Mouse (Mus musculus) neural tube, embryonic 12.5 days (tissue): Measurements from ENCODE around the gene Rcan2. TPM values are rescaled to one million over a fixed set of nuclear protein-coding genes. Genes with fewer than 3 reads are reported as not detected.
A peak's percentile ranks its signal among the peaks of the same experiment; 100 is the strongest.

Source experiments
- ATAC-seq: fragments of 200-750 bp; cut with Nextera tagmentation; 2 replicates; pipeline ENCODE4 v1.8.0; 2017; ENCODE audit warnings: low read depth, mild to moderate bottlenecking, moderate TSS enrichment, moderate library complexity; ENCODE audit not compliant: low FRiP score
- H3K27ac ChIP-seq: fragments of 300-500 bp; sonication (generic); 2 replicates; pipeline ENCODE4 v1.5.1; 2016
- H3K27me3 ChIP-seq: fragments of 300-500 bp; sonication (generic); replicated peaks from 2 replicates; pipeline ENCODE4 v1.6.1; 2016; ENCODE audit warnings: mild to moderate bottlenecking
- H3K36me3 ChIP-seq: fragments of 300-500 bp; sonication (generic); 2 replicates; pipeline ENCODE4 v1.6.1; 2016; ENCODE audit warnings: mild to moderate bottlenecking
- H3K4me1 ChIP-seq: fragments of 300-500 bp; sonication (generic); 2 replicates; pipeline ENCODE4 v1.6.1; 2016
- H3K4me2 ChIP-seq: fragments of 300-500 bp; sonication (generic); replicated peaks from 2 replicates; pipeline ENCODE4 v1.6.1; 2016; ENCODE audit warnings: mild to moderate bottlenecking
- H3K4me3 ChIP-seq: fragments of 300-500 bp; sonication (generic); 2 replicates; pipeline ENCODE4 v1.5.1; 2016
- H3K9ac ChIP-seq: fragments of 300-500 bp; sonication (generic); 2 replicates; pipeline ENCODE4 v1.6.1; 2016; ENCODE audit warnings: mild to moderate bottlenecking
- H3K9me3 ChIP-seq: fragments of 300-500 bp; sonication (generic); 2 replicates; pipeline ENCODE4 v1.6.1; 2016; ENCODE audit warnings: mild to moderate bottlenecking
- WGBS: fragments of 180-500 bp; shearing (Covaris S2); methylation state at CpG from one replicate; pipeline ENCODE4 v1.1.7; 2016; 5-methylcytosine and 5-hydroxymethylcytosine counted together
- polyA plus RNA-seq: library from polyadenylated mRNA; unstranded; fragments of >200 nt; fragmentation: Nextera tagmentation; extraction: Ambion mirVana; gene quantifications from 2 replicates; pipeline ENCODE4 v1.2.1, GENCODE M21; 2016

The Rcan2 gene
- polyA plus RNA-seq, 1 experiment from 2014 or later = 48.8 TPM

GRCm38 (mm10) chr17:43952219-43952618, 151.1 kb downstream of the Rcan2 start:
- Histone ChIP-seq H3K4me2 (peak overlapping the region; percentile 52), H3K4me3 (no peak overlapping the region), H3K9ac (peak overlapping the region; percentile 47; the same call in 1 of the 2 replicates), H3K27me3 (no peaks in the 10 kb centered on the region), H3K9me3 (no peaks in the 10 kb centered on the region), H3K36me3 (no peaks in the 10 kb centered on the region), H3K27ac (peak overlapping the region; percentile 75), H3K4me1 (peaks cover 15% of the 10 kb centered on the region)
- WGBS = 6% methylated on average over 5 of the region's 5 CpGs
- ATAC-seq = peak; percentile 62

- peak overlapping the region; percentile 11; the same call in 1 of the 2 replicates for H3K4me3 ChIP-seq
- ATAC-seq = peak; percentile 78
- peaks cover 15% of the 10 kb centered on the region for H3K4me1 ChIP-seq
- 36% methylated on average over 16 of the region's 17 CpGs for WGBS
- H3K9me3 ChIP-seq = no peaks in the 10 kb centered on the region
- no peaks in the 10 kb centered on the region for H3K36me3 ChIP-seq
- peak overlapping the region; percentile 47 for H3K9ac ChIP-seq
- no peaks in the 10 kb centered on the region for H3K27me3 ChIP-seq
- H3K27ac ChIP-seq = peak overlapping the region; percentile 75
- peak overlapping the region; percentile 52 for H3K4me2 ChIP-seq
These were observed 151.7 kb downstream of the Rcan2 start for GRCm38 (mm10) chr17:43952661-43953534.

GRCm38 (mm10) chr17:43953535-43953918, 152.4 kb downstream of the Rcan2 start:
- Histone ChIP-seq H3K4me2 (peak overlapping the region; percentile 52), H3K4me1 (peaks cover 15% of the 10 kb centered on the region), H3K27me3 (no peaks in the 10 kb centered on the region), H3K36me3 (no peaks in the 10 kb centered on the region), H3K9me3 (no peaks in the 10 kb centered on the region), H3K27ac (no peak overlapping the region), H3K4me3 (peak overlapping the region; percentile 11), H3K9ac (peak overlapping the region; percentile 47; the same call in 1 of the 2 replicates)
- WGBS = 73% methylated on average over 10 of the region's 10 CpGs
- ATAC-seq = peak; percentile 31

GRCm38 (mm10) chr17:43959797-43960196, 158.6 kb downstream of the Rcan2 start:
- Histone ChIP-seq H3K9ac (no peak overlapping the region), H3K4me2 (no peak overlapping the region), H3K4me3 (no peak overlapping the region), H3K9me3 (no peaks in the 10 kb centered on the region), H3K36me3 (no peaks in the 10 kb centered on the region), H3K27me3 (no peaks in the 10 kb centered on the region), H3K4me1 (no peaks in the 10 kb centered on the region), H3K27ac (no peak overlapping the region)
- no peak for ATAC-seq
- 90% methylated on average over 3 of the region's 3 CpGs for WGBS

- no peak overlapping the region for H3K4me2 ChIP-seq
- 88% methylated on average over 10 of the region's 10 CpGs for WGBS
- no peaks in the 10 kb centered on the region for H3K4me1 ChIP-seq
- no peak overlapping the region for H3K4me3 ChIP-seq
- no peak overlapping the region for H3K9ac ChIP-seq
- H3K36me3 ChIP-seq = no peaks in the 10 kb centered on the region
- H3K27ac ChIP-seq = no peak overlapping the region
- no peaks in the 10 kb centered on the region for H3K9me3 ChIP-seq
- no peaks in the 10 kb centered on the region for H3K27me3 ChIP-seq
- ATAC-seq = no peak
These were observed 168.8 kb downstream of the Rcan2 start for GRCm38 (mm10) chr17:43969943-43970342.

GRCm38 (mm10) chr17:43977572-43977971, 176.4 kb downstream of the Rcan2 start:
- Histone ChIP-seq H3K4me3 (no peak overlapping the region), H3K9me3 (no peaks in the 10 kb centered on the region), H3K4me1 (no peaks in the 10 kb centered on the region), H3K27ac (no peak overlapping the region), H3K4me2 (no peak overlapping the region), H3K36me3 (no peaks in the 10 kb centered on the region), H3K27me3 (no peaks in the 10 kb centered on the region), H3K9ac (no peak overlapping the region)
- 90% methylated on average over 2 of the region's 2 CpGs for WGBS
- ATAC-seq = no peak

GRCm38 (mm10) chr17:43979925-43980324, 178.8 kb downstream of the Rcan2 start:
- 81% methylated on average over 3 of the region's 3 CpGs for WGBS
- no peaks in the 10 kb centered on the region for H3K36me3 ChIP-seq
- ATAC-seq = no peak

GRCm38 (mm10) chr17:43982505-43982904, 181.4 kb downstream of the Rcan2 start:
- Histone ChIP-seq H3K27ac (no peak overlapping the region), H3K4me2 (no peak overlapping the region)
- 87% methylated on average over 1 of the region's 1 CpGs for WGBS

More at GRCm38 (mm10) chr17:43979925-43980324, 178.8 kb downstream of the Rcan2 start:
- Histone ChIP-seq H3K4me3 (no peak overlapping the region), H3K27ac (no peak overlapping the region), H3K9ac (no peak overlapping the region), H3K4me2 (no peak overlapping the region), H3K27me3 (no peaks in the 10 kb centered on the region), H3K9me3 (no peaks in the 10 kb centered on the region), H3K4me1 (no peaks in the 10 kb centered on the region)

GRCm38 (mm10) chr17:43989334-43989945, 188.3 kb downstream of the Rcan2 start:
- 71% methylated on average over 5 of the region's 5 CpGs for WGBS
- no peak overlapping the region for H3K4me2 ChIP-seq
- no peak overlapping the region for H3K4me3 ChIP-seq
- no peaks in the 10 kb centered on the region for H3K9me3 ChIP-seq
- H3K9ac ChIP-seq = no peak overlapping the region
- H3K27me3 ChIP-seq = no peaks in the 10 kb centered on the region
- no peaks in the 10 kb centered on the region for H3K36me3 ChIP-seq
- no peak for ATAC-seq
- H3K27ac ChIP-seq = no peak overlapping the region
- H3K4me1 ChIP-seq = peaks cover 8% of the 10 kb centered on the region; the same call in 1 of the 2 replicates

More at GRCm38 (mm10) chr17:43982505-43982904, 181.4 kb downstream of the Rcan2 start:
- Histone ChIP-seq H3K27me3 (no peaks in the 10 kb centered on the region), H3K4me3 (no peak overlapping the region), H3K36me3 (no peaks in the 10 kb centered on the region), H3K4me1 (no peaks in the 10 kb centered on the region), H3K9ac (no peak overlapping the region), H3K9me3 (no peaks in the 10 kb centered on the region)
- ATAC-seq = no peak

- no peaks in the 10 kb centered on the region for H3K36me3 ChIP-seq
- ATAC-seq = peak; percentile 38; the same call in 1 of the 2 replicates
- H3K4me2 ChIP-seq = no peak overlapping the region
- H3K4me1 ChIP-seq = peaks cover 8% of the 10 kb centered on the region; the same call in 1 of the 2 replicates
- no peaks in the 10 kb centered on the region for H3K9me3 ChIP-seq
- no peak overlapping the region for H3K27ac ChIP-seq
- H3K4me3 ChIP-seq = no peak overlapping the region
- no peak overlapping the region for H3K9ac ChIP-seq
- H3K27me3 ChIP-seq = no peaks in the 10 kb centered on the region
- WGBS = 56% methylated on average over 10 of the region's 10 CpGs
These were observed 189.8 kb downstream of the Rcan2 start for GRCm38 (mm10) chr17:43990957-43991383.

- no peaks in the 10 kb centered on the region for H3K9me3 ChIP-seq
- WGBS = 28% methylated on average over 4 of the region's 4 CpGs
- H3K4me3 ChIP-seq = no peak overlapping the region
- no peak overlapping the region for H3K9ac ChIP-seq
- H3K4me1 ChIP-seq = peaks cover 8% of the 10 kb centered on the region; the same call in 1 of the 2 replicates
- H3K36me3 ChIP-seq = no peaks in the 10 kb centered on the region
- ATAC-seq = no peak
- H3K4me2 ChIP-seq = no peak overlapping the region
- H3K27ac ChIP-seq = no peak overlapping the region
- no peaks in the 10 kb centered on the region for H3K27me3 ChIP-seq
These were observed 192.9 kb downstream of the Rcan2 start for GRCm38 (mm10) chr17:43994080-43994479.

- H3K27ac ChIP-seq = no peak overlapping the region
- 86% methylated on average over 7 of the region's 7 CpGs for WGBS
- ATAC-seq = no peak
- no peak overlapping the region for H3K4me3 ChIP-seq
- H3K36me3 ChIP-seq = no peaks in the 10 kb centered on the region
- peaks cover 4% of the 10 kb centered on the region; the same call in 1 of the 2 replicates for H3K4me1 ChIP-seq
- H3K9ac ChIP-seq = no peak overlapping the region
- H3K9me3 ChIP-seq = no peaks in the 10 kb centered on the region
- H3K27me3 ChIP-seq = no peaks in the 10 kb centered on the region
- H3K4me2 ChIP-seq = no peak overlapping the region
These were observed 196.4 kb downstream of the Rcan2 start for GRCm38 (mm10) chr17:43997514-43997913.
